Mouse (Mus musculus) retina, adult 2 months (tissue): ENCODE results near the gene Olfr1459.

Experiments used
- DNase-seq: peaks from one replicate; pipeline ENCODE4 v3.0.0-alpha.2; 2012; ENCODE audit warnings: low read depth, low spot score

Gene Olfr1459

GRCm38 (mm10) chr19:13149449-13149848 lies at the start of gene Olfr1459:
Gene Olfr1459 (minus strand): TSS chr19:13149549.
- no peak for DNase-seq

- no peak for DNase-seq
Observed at GRCm38 (mm10) chr19:13185434-13185833, 36.1 kb upstream of the Olfr1459 start, which contains the start of gene Olfr1462. Gene Olfr1462 (plus strand): TSS chr19:13185734.

GRCm38 (mm10) chr19:13162700-13163099 lies 13.4 kb upstream of the Olfr1459 start, which contains the start of gene Olfr1461:
Gene Olfr1461 (plus strand): TSS chr19:13163000.
- no peak for DNase-seq

- DNase-seq: no peak
Observed at GRCm38 (mm10) chr19:13106675-13107074, 42.7 kb downstream of the Olfr1459 start, which contains the start of gene Olfr1458. Gene Olfr1458 (minus strand): TSS chr19:13106775.

- no peak for DNase-seq
Observed at GRCm38 (mm10) chr19:13097791-13098190, 51.6 kb downstream of the Olfr1459 start, which contains the start of gene Olfr1457. Gene Olfr1457 (minus strand): TSS chr19:13097891.

GRCm38 (mm10) chr19:13093908-13094307 lies 55.4 kb downstream of the Olfr1459 start:
- DNase-seq: no peak
